Mouse (Mus musculus) cerebellum, adult 2 months (tissue): ENCODE measurements at regions not wholly inside any gene's neighbourhood (a gene's known extent, or its start where the extent isn't known, plus 50 kb on each side); places are given as distances from the start of the nearest gene placed in this dataset.

Experiments
- DNase-seq, 2 experiments: peaks; one replicate each; pipeline ENCODE4 v3.0.0; 2021
- H3K27ac ChIP-seq: fragments of 200-500 bp; 2 replicates; pipeline ENCODE4 v1.5.1; 2012; ENCODE audit warnings: low read length, control low read depth, inconsistent platforms; ENCODE audit not compliant: insufficient read depth
- H3K27me3 ChIP-seq: fragments of 200-500 bp; 2 replicates; pipeline ENCODE4 v1.6.1; 2012; ENCODE audit warnings: inconsistent platforms, mild to moderate bottlenecking, low read length, moderate library complexity; ENCODE audit not compliant: control insufficient read depth, insufficient read depth
- H3K4me1 ChIP-seq: fragments of 200-500 bp; 2 replicates; pipeline ENCODE4 v1.6.1; 2011; ENCODE audit warnings: low read length; ENCODE audit not compliant: control insufficient read depth, insufficient read depth
- H3K4me3 ChIP-seq: fragments of 200-500 bp; replicated peaks from 2 replicates; pipeline ENCODE3; 2011; ENCODE audit warnings: mild to moderate bottlenecking, low read depth, low read length, control low read depth; ENCODE audit not compliant: insufficient read depth
- CTCF ChIP-seq: fragments of 200-500 bp; IDR thresholded peaks from 2 replicates; pipeline ENCODE4 v1.5.1; 2011; ENCODE audit warnings: low read depth, mild to moderate bottlenecking, control low read depth, low read length, moderate library complexity, borderline replicate concordance; ENCODE audit not compliant: insufficient read depth
- POLR2A ChIP-seq: fragments of 200-500 bp; IDR thresholded peaks from 2 replicates; pipeline ENCODE4 v1.6.1; 2011; ENCODE audit warnings: low read length, control low read depth, borderline replicate concordance; ENCODE audit not compliant: insufficient read depth
- WGBS: fragments of 180-500 bp; shearing (Covaris S2); methylation state at CpG from one replicate; pipeline ENCODE4 v1.1.7; 2018; 5-methylcytosine and 5-hydroxymethylcytosine counted together

DNA sequence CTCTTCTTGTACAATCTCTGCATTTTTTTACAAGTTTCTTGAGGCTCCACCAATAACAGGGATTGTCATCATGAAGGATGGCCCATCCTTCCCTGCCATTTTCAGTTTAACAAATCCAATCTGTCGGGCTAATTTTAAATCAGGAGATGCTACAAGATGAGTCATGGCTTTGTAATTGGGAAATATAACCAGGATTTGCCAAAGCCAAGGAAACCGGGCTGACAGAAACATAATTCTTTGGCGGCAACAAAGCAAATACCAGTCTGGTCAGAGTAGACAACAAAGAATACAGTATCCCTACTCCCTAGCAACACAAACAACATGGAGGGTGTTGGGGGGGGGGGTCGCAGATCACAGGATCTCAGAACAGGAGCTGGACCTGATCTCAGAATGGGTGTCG, 123.0 kb downstream of the Rdh14 start:
- TF ChIP-seq POLR2A (no peak), CTCF (no peak)
- WGBS: 73% methylated on average over 5 of the region's 5 CpGs
- Histone ChIP-seq H3K4me1 (no peaks in the 10 kb centered on the region), H3K27ac (no peak overlapping the region), H3K27me3 (no peaks in the 10 kb centered on the region), H3K4me3 (no peak overlapping the region)
- DNase-seq: no peak

DNA sequence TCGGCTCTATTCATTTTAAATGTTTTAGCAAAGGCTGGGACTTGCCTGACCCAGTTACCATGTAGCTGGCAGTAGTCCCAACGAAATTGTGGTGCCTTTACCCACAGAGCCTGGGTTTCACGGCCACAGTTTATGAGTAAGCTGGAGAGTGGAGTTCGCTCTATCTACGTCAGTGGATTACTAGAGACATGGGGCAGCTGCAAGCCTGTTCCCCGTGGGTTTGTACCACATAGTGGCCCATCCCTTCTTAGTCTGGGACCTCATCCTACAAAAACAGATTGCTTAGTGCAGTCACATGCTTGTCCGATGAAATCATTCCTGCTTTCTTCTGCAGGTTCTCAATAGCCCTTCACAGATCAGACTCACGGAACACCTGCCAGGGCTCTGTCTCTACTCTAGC, 123.7 kb downstream of the Rdh14 start:
- Histone ChIP-seq H3K4me3 (no peak overlapping the region), H3K27me3 (no peaks in the 10 kb centered on the region), H3K4me1 (no peaks in the 10 kb centered on the region), H3K27ac (no peak overlapping the region)
- DNase-seq: no peak
- 69% methylated on average over 8 of the region's 8 CpGs for WGBS
- TF ChIP-seq CTCF: no peak
- TF ChIP-seq POLR2A: no peak

DNA sequence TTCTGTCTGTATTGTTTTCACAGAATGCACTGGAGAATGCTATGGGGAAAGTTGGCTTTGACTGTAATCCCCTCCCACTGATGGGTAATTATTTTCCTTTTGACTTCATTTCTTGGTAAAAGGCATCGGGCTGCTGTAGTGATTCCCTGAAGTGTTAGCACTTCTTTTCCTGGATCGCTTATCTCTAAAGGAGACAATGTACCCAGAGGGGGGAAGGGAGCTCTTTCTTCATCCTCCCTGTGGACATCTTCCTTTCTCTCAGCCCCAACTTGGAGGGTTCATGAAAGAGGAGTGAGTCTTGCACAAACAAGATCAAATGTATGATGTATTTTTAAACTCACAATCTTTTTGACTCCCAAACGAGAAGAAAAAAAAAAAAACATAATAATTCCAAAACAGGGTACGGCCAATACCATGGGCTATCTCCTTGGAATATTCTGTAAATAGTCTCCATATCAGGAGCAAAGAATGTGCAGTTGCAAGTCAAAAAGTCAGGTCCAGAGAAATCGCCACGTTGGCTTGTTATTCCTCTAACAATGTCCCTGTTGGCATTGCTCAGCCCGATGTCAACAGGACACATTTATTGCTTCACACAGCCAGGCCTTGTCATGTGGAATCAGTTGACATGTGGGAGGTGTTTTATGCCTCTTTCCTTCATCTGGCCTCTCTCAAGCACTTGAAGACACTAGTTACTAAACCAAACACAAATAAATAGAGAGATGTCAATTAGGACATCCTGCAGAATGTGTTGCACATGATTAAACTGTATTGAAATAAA, 134.1 kb downstream of the Rdh14 start:
- Histone ChIP-seq H3K4me1 (no peaks in the 10 kb centered on the region), H3K27me3 (no peaks in the 10 kb centered on the region), H3K4me3 (no peak overlapping the region), H3K27ac (no peak overlapping the region)
- DNase-seq: no peak
- no peak for TF ChIP-seq CTCF
- TF ChIP-seq POLR2A: no peak
- WGBS: 38% methylated on average over 7 of the region's 7 CpGs

DNA sequence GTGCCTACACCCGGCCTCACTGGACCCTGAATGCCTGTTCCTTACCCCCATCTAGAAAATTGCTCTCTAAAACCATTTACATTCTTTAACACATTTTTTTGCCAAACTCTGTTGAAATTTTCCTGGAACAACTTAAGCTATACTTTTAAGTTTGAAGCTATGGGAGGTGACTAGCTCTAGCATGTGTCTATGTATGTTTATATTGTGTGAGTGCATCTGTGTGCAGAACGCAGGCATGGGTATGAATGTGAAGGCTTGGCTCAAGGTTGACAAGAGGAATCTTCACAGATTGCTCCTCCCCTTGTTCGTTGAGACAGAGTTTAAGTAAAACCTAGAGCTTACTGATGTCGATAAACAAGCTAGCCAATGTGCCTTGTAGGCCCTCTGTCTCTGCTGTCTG, 135.4 kb downstream of the Rdh14 start:
- H3K4me3 ChIP-seq: no peak overlapping the region
- TF ChIP-seq CTCF: no peak
- TF ChIP-seq POLR2A: no peak
- H3K27ac ChIP-seq: no peak overlapping the region
- H3K4me1 ChIP-seq: no peaks in the 10 kb centered on the region
- WGBS: 85% methylated on average over 4 of the region's 4 CpGs
- DNase-seq: no peak
- no peaks in the 10 kb centered on the region for H3K27me3 ChIP-seq

DNA sequence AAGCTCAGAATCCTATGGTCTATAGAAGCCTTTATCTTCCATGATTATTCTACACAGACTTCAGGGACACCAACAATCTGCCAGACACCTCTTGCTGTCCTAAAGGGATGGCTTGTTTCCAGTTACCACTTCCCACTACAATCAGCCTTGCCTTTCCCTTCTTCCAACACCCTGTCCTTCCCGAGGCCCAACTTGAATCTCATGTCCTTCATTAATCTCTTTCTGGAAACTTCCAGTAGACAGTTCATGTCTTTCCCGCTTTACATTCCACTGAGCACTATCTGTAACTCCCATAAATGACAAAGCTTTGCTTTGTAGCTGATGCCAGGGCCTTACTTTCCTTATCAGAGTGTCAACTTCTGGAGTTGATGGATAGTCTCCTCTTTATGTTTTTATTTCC, 138.5 kb downstream of the Rdh14 start:
- DNase-seq: no peak
- H3K4me1 ChIP-seq: no peaks in the 10 kb centered on the region
- 74% methylated on average over 2 of the region's 2 CpGs for WGBS
- TF ChIP-seq CTCF (no peak), POLR2A (no peak)
- no peaks in the 10 kb centered on the region for H3K27me3 ChIP-seq
- no peak overlapping the region for H3K27ac ChIP-seq
- no peak overlapping the region for H3K4me3 ChIP-seq

DNA sequence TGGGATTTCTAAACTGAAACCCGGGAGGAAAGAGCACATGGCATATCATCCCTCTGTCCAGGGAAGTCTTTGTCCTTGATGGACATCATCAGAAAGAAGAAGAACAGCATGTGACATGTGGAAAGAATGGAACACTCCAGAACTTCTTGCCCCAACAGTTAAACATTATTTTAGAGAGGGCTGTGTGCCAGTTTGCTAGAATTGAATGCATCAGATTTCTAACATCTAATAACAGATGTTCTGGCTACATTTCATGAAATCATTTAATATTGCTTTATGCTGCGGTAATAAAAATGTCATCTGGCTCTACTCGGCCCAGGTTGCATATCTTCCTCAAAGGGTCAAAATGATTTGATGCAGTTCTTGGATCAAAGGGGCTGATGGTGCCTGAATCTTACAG, 140.4 kb downstream of the Rdh14 start:
- TF ChIP-seq POLR2A (no peak), CTCF (no peak)
- DNase-seq: no peak
- Histone ChIP-seq H3K4me1 (no peaks in the 10 kb centered on the region), H3K27me3 (no peaks in the 10 kb centered on the region), H3K27ac (no peak overlapping the region), H3K4me3 (no peak overlapping the region)
- 60% methylated on average over 3 of the region's 3 CpGs for WGBS

DNA sequence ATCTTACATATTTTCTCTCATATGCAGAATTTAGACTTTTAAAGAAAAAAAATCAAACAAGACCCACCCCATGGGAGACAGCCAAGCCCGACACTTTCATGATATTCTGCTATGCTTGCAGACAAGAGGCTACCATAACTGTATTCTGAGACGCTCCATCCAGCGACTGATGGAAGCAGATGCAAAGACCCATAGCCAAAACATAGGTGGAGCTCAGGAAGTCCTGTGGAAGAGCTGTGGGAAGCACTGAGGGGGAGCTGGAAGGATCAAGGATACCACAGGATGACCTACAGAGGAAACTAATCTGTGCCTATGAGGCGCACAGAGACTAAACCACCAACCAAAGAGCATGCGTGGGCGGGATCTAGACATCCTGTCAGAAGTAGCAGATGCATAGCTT, 143.4 kb downstream of the Rdh14 start:
- no peak overlapping the region for H3K4me3 ChIP-seq
- no peaks in the 10 kb centered on the region for H3K4me1 ChIP-seq
- TF ChIP-seq POLR2A: no peak
- no peak for TF ChIP-seq CTCF
- WGBS: 85% methylated on average over 6 of the region's 6 CpGs
- H3K27ac ChIP-seq: no peak overlapping the region
- no peaks in the 10 kb centered on the region for H3K27me3 ChIP-seq
- no peak for DNase-seq

DNA sequence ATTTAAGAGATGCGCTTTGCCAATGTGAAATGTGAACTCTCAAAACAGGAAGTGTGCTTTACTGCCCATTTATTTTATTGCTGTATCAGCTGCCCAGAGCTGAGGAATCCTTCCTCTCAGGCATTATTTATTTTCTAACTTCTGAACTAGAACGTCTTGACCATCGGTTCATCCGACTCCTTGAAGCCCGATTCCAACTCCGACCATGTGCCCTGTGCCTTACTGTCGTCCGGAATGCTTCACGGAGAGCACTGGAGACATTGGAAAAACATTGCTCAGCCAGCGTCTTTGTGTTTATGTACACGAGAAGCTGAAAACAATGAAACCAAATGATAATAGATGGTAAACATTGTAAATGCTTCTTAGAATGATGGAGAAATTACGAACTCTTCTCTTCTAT, 145.7 kb downstream of the Rdh14 start:
- WGBS: 79% methylated on average over 12 of the region's 12 CpGs
- TF ChIP-seq CTCF: no peak
- no peak for TF ChIP-seq POLR2A
- no peaks in the 10 kb centered on the region for H3K27me3 ChIP-seq
- no peaks in the 10 kb centered on the region for H3K4me1 ChIP-seq
- DNase-seq: no peak
- H3K4me3 ChIP-seq: no peak overlapping the region
- H3K27ac ChIP-seq: no peak overlapping the region

DNA sequence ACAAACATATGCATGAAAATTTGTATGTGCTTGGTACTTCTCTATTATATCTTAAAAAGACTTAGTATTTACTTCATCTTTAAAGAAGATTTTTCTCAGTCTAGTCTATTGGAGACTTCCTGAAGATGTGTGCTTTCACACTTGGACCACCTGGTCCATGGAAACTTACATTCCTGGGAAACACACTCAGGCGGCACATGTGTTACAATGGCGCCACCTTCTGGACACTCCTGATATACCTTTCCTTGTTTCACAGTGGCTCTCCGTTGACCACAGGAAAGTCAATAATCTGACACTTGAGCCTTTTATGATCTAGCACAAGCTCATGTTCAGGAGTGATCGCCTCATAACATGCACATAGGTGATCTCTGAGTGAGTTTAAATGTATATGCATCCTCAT, 146.5 kb downstream of the Rdh14 start:
- Histone ChIP-seq H3K27ac (no peak overlapping the region), H3K27me3 (no peaks in the 10 kb centered on the region), H3K4me1 (no peaks in the 10 kb centered on the region), H3K4me3 (no peak overlapping the region)
- peak; percentile 13 to 14 for DNase-seq
- TF ChIP-seq CTCF: peak; percentile 77
- no peak for TF ChIP-seq POLR2A
- 4% methylated on average over 4 of the region's 4 CpGs for WGBS
